Mouse (Mus musculus) cerebellum, adult 8-10 months (tissue): ENCODE results near the gene Chrna10.

ENCODE experiments used
- DNase-seq: peaks from one replicate; pipeline ENCODE4 v3.0.0; 2022

Gene Chrna10

GRCm38 (mm10) chr7:102116579-102117331 is at the start of gene Chrna10:
Gene Chrna10 (minus strand): TSS chr7:102116828.
- no peak for DNase-seq

DNA sequence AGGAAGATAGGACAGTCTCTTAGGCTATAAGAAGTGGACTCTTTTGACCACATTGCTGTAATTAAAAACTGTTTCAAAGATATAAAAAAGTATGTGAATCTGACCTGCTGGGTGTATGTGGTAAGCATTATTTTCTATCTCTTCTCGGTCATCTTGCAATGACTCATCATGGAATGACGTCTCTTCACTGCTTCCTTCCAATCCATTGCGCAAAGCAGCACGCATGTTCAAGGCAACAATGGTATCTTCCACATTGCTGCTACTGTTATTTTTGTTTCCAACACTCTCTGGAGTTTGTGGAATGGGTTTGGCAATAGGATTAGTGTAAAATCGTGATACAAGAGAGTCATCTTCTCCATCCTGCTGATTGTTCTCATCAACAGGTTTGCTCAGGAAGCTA is 37.1 kb upstream of the Chrna10 start:
- no peak for DNase-seq

DNA sequence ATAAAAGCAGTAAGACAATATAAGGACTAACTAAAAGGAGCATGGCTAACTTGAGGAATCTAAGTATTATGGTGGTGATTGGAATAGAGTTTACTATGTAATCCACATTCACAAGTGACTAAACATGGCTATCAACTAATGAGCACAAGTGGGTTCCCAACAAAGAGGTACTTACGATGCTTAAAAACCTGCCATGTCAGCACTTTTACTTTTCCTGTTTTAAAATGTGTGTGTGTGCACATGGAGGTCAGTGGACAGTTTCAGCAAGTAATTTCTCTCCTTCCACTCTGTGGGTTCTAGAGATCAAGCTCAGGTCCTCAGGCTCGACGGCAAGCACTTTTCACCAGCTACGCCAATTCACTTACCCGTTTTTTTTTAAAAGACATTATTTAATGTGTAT is 21.3 kb upstream of the Chrna10 start:
- no peak for DNase-seq

- no peak for DNase-seq
These were observed 20.8 kb upstream of the Chrna10 start for GRCm38 (mm10) chr7:102137464-102137863.

- DNase-seq, result no peak
These were observed 15.8 kb upstream of the Chrna10 start for GRCm38 (mm10) chr7:102132395-102132794.

DNA sequence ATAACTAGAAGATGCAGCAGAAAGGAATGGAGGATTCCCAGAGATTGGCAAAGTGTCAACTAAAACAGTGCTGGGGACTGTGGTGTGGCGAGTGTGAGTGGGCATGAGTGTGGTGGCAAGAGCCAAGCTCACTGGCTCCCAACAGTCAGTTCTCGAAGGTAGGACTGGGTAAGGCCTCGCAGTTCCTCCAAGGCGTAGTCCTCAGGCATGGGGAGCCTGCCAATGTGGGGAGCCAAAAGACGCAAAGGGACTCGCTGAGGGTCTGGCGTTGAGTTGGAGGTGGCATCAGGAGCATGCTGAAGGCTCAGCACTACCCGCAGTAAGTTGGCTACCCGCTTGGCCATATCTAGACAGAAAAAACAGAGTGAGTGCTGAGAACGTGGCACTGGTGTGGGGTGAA is 3.7 kb upstream of the Chrna10 start:
- DNase-seq, result no peak

DNA sequence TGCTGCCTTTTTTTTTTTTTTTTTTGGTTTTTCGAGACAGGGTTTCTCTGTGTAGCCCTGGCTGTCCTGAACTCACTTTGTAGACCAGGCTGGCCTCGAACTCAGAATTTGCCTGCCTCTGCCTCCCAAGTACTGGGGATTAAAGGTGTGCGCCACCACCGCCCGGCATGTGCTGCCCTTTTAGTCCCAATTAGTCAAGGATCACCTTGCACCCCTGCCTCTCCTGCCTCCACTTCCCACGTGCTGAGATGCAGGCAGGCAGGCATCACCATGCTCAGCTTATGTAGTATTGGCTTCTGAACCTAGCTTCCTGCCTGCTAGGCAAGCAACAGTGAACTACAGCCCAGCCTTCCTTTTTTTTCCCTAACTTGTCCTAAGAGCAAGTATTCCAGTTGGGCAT is 754 bp upstream of the Chrna10 start:
- no peak for DNase-seq

DNA sequence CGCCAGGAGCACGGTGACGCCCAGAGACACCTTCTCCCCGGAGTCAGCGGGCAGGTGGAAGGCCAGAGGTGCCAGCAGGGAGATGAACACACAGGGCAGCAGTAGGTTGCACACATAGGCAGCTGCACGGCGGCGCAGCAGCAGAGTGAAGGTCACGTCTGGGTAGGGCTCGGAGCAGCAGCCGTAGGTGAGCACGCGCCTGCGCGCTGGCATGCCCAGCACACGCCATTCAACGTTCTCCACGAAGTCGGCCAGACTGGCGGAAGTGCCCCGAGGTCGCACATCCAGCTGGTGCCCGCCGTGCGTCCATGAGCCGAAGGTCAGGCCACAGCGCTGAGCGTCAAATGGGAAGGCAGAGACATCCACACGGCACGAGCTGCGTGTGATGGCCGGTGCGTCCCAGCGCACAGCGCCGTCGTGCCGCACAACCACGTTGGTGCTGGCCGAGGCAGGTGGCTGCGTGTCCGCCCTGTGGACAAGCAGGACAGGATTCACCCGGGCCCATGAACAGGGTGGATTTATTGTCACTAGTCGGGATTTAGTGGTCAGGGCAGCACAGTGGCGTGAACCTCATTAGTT is 3.4 kb downstream of the Chrna10 start:
- DNase-seq, result no peak

DNA sequence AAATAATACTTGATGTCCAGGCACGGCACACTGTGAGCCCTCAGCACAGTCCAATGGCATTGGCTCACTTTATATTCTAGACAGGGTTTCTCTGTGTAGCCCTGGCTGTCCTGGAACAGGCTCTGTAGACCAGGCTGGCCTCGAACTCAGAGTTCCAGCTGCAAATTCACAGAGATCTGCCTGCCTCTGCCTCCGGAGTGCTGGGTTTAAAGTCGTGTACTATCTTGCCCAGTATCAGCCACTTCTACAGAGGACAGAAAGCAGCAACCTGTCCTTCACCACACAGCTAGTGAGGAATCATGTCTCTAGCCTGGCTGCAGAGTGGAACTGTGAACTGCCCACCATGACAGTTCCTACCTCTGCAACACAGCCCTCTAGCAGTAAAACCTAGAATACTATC is 6.9 kb downstream of the Chrna10 start:
- DNase-seq, result no peak

DNA sequence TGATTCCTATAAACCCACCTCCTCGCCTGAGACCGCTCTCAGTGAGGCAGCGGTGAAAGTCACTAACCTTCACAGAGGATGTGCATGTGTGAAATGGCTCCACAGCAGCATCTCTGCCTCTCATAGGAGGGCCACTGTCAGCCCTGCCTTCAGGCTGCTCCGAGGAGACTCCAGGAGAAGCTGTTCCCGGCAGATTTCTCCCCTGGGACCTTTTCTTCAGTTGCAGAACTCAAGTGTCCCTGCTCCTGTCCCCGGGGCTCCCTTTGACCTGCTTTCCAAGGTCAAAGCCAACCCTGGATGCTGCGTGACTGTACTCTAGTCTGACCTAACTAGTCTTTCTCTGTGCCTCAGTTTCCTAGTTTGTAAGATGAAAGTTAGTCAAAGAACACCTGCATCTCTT is 7.5 kb downstream of the Chrna10 start, which contains the start of gene Art5:
TSS of gene Art5 (minus strand) at position 319 of the 400 bp plus-strand sequence.
- DNase-seq, result no peak

DNA sequence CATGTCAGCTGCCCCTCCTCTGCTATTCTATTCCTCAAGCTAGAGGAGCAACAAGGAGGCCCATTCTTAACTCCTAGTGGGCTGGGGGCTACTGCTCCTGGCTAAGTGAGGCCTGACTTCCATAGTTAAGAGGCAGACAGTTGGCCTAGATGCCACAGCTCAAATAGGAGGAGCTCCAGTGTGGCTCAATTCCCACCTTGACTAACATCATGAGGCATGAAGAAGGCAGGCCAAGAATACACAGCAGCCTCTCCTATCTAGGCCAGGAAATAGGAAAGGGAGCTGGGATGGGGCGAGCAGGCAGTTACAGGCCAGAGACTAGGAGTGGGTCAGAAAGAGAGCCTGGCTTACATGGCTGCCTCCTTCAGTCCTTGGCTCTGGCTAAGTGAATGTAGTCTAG is 8.4 kb downstream of the Chrna10 start:
- no peak for DNase-seq

DNA sequence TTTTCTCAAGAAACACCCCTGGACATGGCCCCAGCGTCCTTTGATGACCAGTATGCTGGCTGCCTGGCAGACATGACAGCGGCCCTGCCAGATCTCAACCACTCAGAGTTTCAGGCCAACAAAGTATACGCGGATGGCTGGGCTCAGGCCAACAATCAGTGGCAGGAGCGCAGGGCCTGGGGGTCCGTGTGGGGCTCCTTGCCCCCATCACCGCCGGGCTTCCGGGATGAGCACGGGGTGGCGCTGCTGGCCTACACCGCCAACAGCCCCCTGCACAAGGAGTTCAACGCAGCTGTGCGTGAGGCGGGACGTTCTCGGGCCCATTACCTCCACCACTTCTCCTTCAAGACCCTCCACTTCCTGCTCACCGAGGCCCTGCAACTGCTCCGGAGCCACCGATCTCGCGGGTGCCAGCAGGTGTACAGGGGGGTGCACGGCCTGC is 9.9 kb downstream of the Chrna10 start:
- no peak for DNase-seq

DNA sequence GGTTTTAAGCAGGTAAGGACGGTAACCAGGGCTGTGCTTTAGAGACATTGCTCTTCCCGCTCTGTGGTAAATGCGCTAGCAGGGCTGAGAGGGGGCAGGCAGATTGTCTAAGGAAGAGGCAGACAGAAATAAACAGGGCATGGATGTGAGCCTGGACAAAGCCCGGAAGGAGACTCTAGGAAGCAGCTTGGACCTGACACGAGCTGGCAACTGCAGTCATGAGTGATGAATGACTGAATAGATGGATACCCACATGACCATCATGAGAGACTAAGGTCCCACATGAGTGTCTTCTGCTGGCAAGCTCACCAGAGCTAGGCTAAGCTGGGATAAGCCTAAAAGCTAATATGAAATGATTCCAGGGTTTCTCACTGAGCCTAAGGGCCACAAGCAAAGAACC is 12.5 kb downstream of the Chrna10 start:
- DNase-seq, result peak; percentile 28

DNA sequence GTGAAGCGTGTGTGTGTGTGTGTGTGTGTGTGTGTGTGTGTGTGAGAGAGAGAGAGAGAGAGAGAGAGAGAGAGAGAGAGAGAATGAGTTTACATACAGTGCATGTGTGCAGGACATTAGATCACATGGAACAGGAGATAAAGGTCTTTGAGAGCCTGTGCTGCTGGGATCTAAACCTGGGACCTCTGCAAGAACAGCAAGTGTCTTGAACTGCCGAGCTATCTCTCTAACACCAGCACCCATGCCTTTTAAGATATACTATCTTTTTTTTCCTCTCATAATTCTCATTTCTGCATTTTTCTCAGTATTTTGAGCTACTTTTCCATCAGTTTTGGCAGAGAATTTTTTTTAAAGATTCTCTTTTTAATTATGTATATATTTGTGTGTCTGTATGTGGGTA is 13.1 kb downstream of the Chrna10 start:
- no peak for DNase-seq

DNA sequence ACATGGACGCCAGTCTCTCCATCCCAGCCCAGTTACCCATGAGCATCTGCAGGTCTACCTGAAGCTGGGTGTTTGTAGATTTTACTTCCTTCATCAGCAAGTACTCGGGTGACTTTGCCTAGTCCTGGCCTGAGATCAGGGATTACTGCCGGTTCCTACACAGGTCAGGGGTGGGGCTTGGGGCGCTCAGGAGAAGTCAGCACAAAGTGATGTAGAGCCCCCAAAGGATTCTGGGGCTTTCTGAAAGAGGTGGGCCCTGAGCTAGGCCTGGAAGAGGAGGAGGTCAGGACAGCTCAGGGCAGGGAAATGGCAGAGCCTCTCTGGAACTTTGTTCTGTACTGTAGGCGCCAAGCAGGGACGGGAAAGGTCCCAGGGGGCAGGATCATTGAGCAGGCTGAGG is 13.9 kb downstream of the Chrna10 start:
- DNase-seq, result no peak

DNA sequence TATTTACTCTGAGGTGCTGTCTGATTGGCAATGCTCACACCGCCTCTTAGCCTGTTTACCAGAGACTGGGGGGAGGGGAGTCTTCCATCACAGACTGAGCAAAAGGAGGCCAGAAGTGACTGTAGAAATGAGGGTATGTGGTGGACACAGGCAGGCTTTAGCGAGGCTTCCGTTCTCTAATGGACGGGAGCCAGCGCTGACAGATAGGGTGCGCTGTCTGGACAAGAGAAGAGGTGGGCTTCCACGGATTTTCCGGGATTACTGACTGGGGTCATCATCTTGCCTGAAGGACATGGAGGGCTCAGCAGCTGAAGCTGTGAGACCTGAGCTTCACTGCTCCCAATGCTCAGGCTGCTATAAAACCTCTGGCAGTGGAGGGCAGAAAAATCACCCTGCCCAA is 14.4 kb downstream of the Chrna10 start:
- no peak for DNase-seq

DNA sequence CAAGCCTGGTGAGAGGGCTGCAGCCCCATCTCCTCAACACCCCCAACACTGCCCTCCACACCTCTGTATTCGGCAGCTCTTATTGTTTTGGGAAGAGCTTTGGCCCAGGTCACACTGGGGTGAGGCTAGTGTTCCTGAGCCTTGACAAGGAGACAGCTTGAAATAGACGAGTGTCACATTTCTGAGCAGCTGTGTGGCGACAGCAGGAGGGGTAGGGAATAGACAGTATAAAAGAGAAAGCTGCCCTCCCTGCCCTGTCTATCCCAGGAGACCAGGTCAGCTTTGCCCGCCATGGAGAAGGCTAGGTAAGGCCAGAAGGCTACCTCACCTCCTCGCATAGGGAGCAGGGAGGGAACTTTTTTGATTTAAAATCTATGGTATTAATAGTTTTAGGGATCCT is 15.1 kb downstream of the Chrna10 start, which contains the start of gene Art1:
TSS of gene Art1 (plus strand) at position 257 of the 400 bp plus-strand sequence.
- DNase-seq, result no peak

GRCm38 (mm10) chr7:102100868-102101267 is 15.8 kb downstream of the Chrna10 start:
- no peak for DNase-seq

DNA sequence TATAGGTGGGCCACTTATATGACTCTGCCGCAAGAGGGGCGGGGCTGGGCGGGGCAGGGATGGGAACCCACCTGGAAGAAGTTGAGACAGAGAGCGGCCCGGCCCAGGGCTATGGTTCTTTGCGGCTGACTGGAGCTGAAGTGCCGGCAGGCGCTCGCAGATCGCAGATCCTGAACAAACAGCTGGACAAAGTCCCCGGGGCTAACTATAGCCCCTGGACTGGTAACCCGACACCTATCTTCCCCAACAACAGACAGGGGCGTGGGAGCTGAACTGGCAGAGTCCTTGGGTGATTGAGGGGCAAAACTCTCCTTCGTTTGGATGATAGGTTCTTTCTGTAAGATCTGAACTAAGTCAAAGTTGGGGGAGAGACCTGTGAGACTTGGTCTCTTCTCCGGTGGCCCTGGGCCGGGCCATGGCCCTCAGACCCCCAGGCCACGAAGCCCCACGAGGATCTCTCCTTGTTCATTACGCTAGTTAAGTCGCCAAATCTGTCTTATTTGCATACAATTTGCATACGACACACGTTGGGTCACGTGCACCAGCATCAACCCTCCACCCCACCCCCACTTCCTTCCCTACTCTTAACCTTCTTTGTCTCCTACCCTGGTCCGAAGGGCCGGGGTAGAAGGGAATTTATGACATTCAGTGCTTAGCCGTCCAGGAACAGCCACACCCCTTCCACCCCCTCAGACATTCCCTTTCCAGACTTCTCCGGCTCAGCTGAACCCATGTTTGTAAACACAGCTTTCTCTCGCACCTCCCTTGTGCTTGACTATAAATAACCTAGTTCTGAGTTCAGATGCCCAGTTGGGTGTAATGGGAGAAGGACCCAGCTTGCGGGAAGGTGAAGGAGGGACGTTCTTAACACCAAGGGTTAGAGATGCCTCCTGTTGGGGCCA is 16.6 kb downstream of the Chrna10 start:
- no peak for DNase-seq

- DNase-seq, result peak; percentile 26
These were observed 29.3 kb downstream of the Chrna10 start for GRCm38 (mm10) chr7:102087336-102087735.

DNA sequence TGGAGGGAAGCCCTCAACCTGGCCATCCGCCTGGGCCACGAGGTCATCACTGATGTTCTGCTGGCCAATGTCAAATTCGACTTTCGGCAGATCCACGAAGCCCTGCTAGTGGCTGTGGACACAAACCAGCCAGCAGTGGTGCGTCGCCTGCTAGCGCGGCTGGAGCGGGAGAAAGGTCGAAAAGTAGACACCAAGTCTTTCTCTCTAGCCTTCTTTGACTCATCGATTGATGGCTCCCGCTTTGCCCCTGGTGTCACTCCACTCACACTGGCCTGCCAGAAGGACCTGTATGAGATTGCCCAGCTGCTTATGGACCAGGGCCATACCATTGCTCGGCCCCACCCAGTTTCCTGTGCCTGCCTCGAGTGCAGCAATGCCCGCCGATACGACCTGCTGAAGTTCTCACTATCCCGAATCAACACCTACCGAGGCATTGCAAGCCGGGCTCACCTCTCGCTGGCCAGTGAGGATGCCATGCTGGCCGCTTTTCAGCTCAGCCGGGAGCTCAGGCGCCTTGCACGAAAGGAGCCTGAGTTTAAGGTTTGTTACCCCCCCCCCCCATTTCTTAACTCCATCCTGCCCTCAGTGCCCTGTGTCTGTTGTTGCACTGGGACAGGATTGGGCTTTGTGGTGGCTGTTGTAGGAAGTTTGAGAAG is 32.5 kb downstream of the Chrna10 start:
- DNase-seq, result no peak

DNA sequence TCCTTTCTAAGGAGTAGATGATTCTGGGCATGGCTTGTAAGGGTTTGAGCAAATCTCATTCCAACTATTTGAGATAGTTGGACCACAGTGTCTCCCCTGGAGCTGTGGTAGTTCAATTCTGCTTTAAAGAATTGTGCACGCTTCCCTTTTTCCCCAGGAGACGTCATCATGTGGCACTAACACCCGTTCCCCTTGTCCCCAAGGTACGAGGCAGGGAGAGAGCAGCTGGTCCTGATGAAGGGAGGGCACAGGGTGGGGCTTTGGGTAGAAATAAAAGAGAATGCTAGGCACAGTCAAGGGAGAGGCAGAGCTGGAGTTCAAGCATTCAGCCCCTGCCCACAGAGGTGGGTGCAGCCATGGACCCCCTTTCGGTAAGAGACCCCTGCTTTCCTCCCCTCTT is 33.8 kb downstream of the Chrna10 start, which contains the start of gene Trpc2:
TSS of gene Trpc2 (plus strand) at position 301 of the 400 bp plus-strand sequence.
- DNase-seq, result no peak

DNA sequence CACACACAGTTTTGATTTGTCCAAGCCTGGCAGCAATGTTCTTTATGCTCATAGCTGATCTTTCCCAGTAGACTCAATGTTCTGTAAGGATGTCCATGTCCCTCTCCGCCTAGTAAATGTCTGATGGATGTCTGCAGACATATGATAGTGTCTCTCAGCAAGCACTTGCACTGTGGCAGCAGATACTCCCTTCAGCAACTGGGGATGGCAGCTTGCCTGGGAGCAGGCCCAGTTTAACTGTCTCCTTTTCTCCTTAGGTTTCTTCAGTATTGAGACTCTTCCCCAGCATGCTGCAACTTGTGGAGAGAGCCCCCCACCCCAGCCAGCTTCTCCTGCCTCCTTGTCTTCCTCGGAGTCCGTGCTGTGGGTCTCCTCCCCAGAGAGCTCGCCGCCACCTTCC is 34.8 kb downstream of the Chrna10 start:
- DNase-seq, result no peak
